Mouse (Mus musculus) cerebellum, adult 2 months (tissue): Measurements from ENCODE around the gene Fnd3c2.

Source experiments
- CTCF ChIP-seq: fragments of 200-500 bp; IDR thresholded peaks from 2 replicates; pipeline ENCODE4 v1.5.1; 2011; ENCODE audit warnings: low read depth, mild to moderate bottlenecking, control low read depth, low read length, moderate library complexity, borderline replicate concordance; ENCODE audit not compliant: insufficient read depth
- POLR2A ChIP-seq: fragments of 200-500 bp; IDR thresholded peaks from 2 replicates; pipeline ENCODE4 v1.6.1; 2011; ENCODE audit warnings: low read length, control low read depth, borderline replicate concordance; ENCODE audit not compliant: insufficient read depth

DNA sequence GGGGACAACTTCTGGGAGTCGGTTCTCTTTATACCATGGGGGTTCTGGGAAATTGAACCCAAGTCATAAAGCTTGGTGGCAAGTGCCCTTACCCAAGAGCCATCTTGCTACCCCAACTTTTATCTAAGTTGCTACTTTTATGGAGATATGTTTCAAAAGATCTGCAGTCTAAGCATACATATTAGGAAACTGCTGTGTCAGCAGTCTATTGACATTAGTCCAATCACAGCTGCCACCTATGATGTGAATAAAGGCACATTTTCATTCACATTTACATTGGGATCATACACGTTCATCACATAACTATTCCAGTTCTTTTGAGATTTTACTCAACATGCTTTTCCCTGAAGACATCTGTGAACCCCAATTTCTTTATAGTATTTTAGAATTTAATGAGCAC lies 46.1 kb downstream of the Fnd3c2 start:
- no peak for TF ChIP-seq POLR2A
- TF ChIP-seq CTCF, result no peak
